Mouse (Mus musculus) lung, adult 2 months (tissue): ENCODE results near the gene Snrpd3.

Experiments used
- CTCF ChIP-seq: fragments of 200-500 bp; IDR thresholded peaks from 2 replicates; pipeline ENCODE4 v1.5.1; 2011; ENCODE audit warnings: mild to moderate bottlenecking, low read length, control low read depth; ENCODE audit not compliant: insufficient read depth
- POLR2A ChIP-seq: fragments of 200-500 bp; IDR thresholded peaks from 2 replicates; pipeline ENCODE4 v1.6.1; 2011; ENCODE audit warnings: low read depth, mild to moderate bottlenecking, control low read depth, low read length, borderline replicate concordance; ENCODE audit errors: extremely low read depth

- TF ChIP-seq CTCF (no peak), POLR2A (no peak)
These were observed 53.8 kb downstream of the Snrpd3 start for GRCm38 (mm10) chr10:75570981-75571657.
